Mouse (Mus musculus): Measurements from ENCODE around the gene Scamp2.

DNA sequence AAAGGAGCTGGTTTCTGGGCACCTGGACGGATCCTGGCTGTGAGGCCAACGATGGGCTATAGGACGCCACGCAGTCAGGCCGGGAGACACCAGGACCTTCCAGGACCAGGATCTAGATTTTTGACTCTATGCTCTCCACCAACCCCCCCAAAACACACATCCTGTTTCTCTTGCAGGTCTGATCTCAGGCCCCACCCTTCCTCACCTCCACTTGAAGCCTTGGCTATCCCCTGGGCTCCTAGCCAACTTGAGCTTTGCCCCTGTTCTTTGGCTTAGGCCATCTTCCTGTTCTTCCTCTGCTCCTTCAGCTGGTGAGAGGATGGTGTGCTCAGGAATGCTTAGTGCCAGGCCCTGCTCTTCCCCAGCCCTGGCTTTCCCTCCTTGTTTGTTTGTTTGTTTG lies 59.9 kb downstream of the Scamp2 start, which contains the start of gene Lman1l:
- TF ChIP-seq CTCF (IDR thresholded peaks at IDR 0.05; ENCODE audit: low read depth, low read length) = no peak
- TF ChIP-seq POLR2A (IDR thresholded peaks at IDR 0.05; ENCODE audit: borderline replicate concordance, low read depth, low read length) = no peak
